Mouse (Mus musculus): ENCODE measurements around the gene Arel1. TPM values are rescaled to one million over a fixed set of nuclear protein-coding genes. Genes with fewer than 3 reads are reported as not detected.

The Arel1 gene
- total RNA-seq, 1 experiment: 31.3 TPM

DNA sequence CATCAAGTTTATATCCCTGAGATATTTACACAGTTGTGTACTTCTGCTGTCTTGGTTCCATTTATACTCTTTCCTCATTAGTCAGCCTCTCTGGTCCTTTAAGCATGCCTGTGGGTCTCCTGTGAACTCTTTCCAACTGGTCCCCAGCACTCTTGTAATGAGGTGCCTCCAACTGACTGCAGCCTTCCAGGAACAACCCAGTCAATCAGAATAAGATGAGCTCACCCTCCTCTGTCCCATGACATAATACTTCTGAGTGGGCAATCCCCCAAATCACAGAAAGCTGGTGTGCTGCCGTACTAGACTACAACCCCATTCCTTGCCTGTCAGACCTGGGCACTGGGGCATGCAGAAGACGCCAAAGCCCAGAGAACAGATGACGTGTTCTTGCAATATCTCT lies 14.4 kb downstream of the Arel1 start:
- Histone ChIP-seq H3K27ac (ENCODE audit: insufficient read depth, low read depth, low read length, poor library complexity, severe bottlenecking) (no peak overlapping the region), H3K4me1 (ENCODE audit: control insufficient read depth in 2 of 2, insufficient read depth in 2 of 2, low read length in 2 of 2, poor library complexity in 1 of 2) (no peaks in the 10 kb centered on the region), H3K9me3 (ENCODE audit: control insufficient read depth, insufficient read depth, low read depth, low read length) (no peaks in the 10 kb centered on the region), H3K36me3 (ENCODE audit: control insufficient read depth, insufficient read depth, low read length, poor library complexity, severe bottlenecking) (no peaks in the 10 kb centered on the region), H3K9ac (ENCODE audit: insufficient read depth, low read depth, low read length, poor library complexity, severe bottlenecking) (no peak overlapping the region), H3K4me3 (ENCODE audit: insufficient read depth in 1 of 2, low read depth in 1 of 2, low read length in 2 of 2, poor library complexity in 1 of 2, severe bottlenecking in 1 of 2) (no peak overlapping the region)
- DNase-seq (ENCODE audit: low read depth, low spot score): no peak
- TF ChIP-seq CHD2 (IDR thresholded peaks at IDR 0.05; ENCODE audit: low read depth, low read length) (no peak), ZNF384 (IDR thresholded peaks at IDR 0.05; ENCODE audit: low read depth, low read length) (no peak), MAFK (IDR thresholded peaks at IDR 0.05; ENCODE audit: insufficient read depth, low read depth, low read length) (no peak), ZC3H11A (IDR thresholded peaks at IDR 0.05; ENCODE audit: borderline replicate concordance, low read depth, low read length) (no peak), HCFC1 (IDR thresholded peaks at IDR 0.05; ENCODE audit: borderline replicate concordance, insufficient read depth, low read length) (no peak)
- in situ Hi-C loops (cut with MboI; ENCODE audit: low sequenced_read_pairs in 2 of 2, unreplicated experiment in 2 of 2): no loop called here

- Histone ChIP-seq H3K4me3 (ENCODE audit: insufficient read depth in 1 of 2, low read depth in 1 of 2, low read length in 2 of 2, poor library complexity in 1 of 2, severe bottlenecking in 1 of 2) (no peak overlapping the region), H3K27ac (ENCODE audit: insufficient read depth, low read depth, low read length, poor library complexity, severe bottlenecking) (no peak overlapping the region), H3K4me1 (ENCODE audit: control insufficient read depth in 2 of 2, insufficient read depth in 2 of 2, low read length in 2 of 2, poor library complexity in 1 of 2) (no peaks in the 10 kb centered on the region), H3K9ac (ENCODE audit: insufficient read depth, low read depth, low read length, poor library complexity, severe bottlenecking) (no peak overlapping the region), H3K9me3 (ENCODE audit: control insufficient read depth, insufficient read depth, low read depth, low read length) (no peaks in the 10 kb centered on the region), H3K36me3 (ENCODE audit: control insufficient read depth, insufficient read depth, low read length, poor library complexity, severe bottlenecking) (peaks cover 4% of the 10 kb centered on the region; the same call in 1 of the 2 replicates)
- DNase-seq (ENCODE audit: low read depth, low spot score): no peak
- in situ Hi-C loops (cut with MboI; ENCODE audit: low sequenced_read_pairs in 2 of 2, unreplicated experiment in 2 of 2): no loop called here
- TF ChIP-seq ZC3H11A (IDR thresholded peaks at IDR 0.05; ENCODE audit: borderline replicate concordance, low read depth, low read length) (no peak), CHD2 (IDR thresholded peaks at IDR 0.05; ENCODE audit: low read depth, low read length) (no peak), MAFK (IDR thresholded peaks at IDR 0.05; ENCODE audit: insufficient read depth, low read depth, low read length) (no peak), HCFC1 (IDR thresholded peaks at IDR 0.05; ENCODE audit: borderline replicate concordance, insufficient read depth, low read length) (no peak), ZNF384 (IDR thresholded peaks at IDR 0.05; ENCODE audit: low read depth, low read length) (no peak)
Measured at GRCm38 (mm10) chr12:84952351-84952750, 18.3 kb downstream of the Arel1 start.

DNA sequence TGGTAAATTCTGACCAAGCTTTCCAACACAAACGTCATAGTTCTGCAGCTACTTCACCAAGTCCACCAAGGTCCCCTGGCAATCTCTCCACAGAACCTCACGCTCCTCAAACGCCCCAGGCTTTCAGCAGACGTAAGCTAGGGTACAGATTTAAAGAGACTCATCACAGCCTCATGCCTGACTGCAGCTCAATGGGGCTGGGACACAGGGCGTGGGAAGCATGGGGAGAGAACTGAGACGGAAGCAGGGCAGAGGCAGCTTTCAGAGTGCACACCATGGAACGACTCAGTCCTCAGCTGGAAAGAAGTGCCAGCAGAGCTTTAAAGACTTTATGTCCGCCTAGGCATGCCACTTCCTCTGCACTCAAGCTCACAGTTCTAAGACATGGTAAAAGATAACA lies 19.2 kb downstream of the Arel1 start:
- in situ Hi-C loops (cut with MboI; ENCODE audit: low sequenced_read_pairs in 2 of 2, unreplicated experiment in 2 of 2): no loop called here
- no peak for TF ChIP-seq MAFK (IDR thresholded peaks at IDR 0.05; ENCODE audit: insufficient read depth, low read depth, low read length)
- TF ChIP-seq ZC3H11A (IDR thresholded peaks at IDR 0.05; ENCODE audit: borderline replicate concordance, low read depth, low read length): no peak
- TF ChIP-seq HCFC1 (IDR thresholded peaks at IDR 0.05; ENCODE audit: borderline replicate concordance, insufficient read depth, low read length): no peak
- no peak for TF ChIP-seq ZNF384 (IDR thresholded peaks at IDR 0.05; ENCODE audit: low read depth, low read length)
- TF ChIP-seq CHD2 (IDR thresholded peaks at IDR 0.05; ENCODE audit: low read depth, low read length): no peak
- no peaks in the 10 kb centered on the region for H3K4me1 ChIP-seq (ENCODE audit: control insufficient read depth in 2 of 2, insufficient read depth in 2 of 2, low read length in 2 of 2, poor library complexity in 1 of 2)
- H3K9me3 ChIP-seq (ENCODE audit: control insufficient read depth, insufficient read depth, low read depth, low read length): no peaks in the 10 kb centered on the region
- peaks cover 4% of the 10 kb centered on the region; the same call in 1 of the 2 replicates for H3K36me3 ChIP-seq (ENCODE audit: control insufficient read depth, insufficient read depth, low read length, poor library complexity, severe bottlenecking)
- no peak overlapping the region for H3K4me3 ChIP-seq (ENCODE audit: insufficient read depth in 1 of 2, low read depth in 1 of 2, low read length in 2 of 2, poor library complexity in 1 of 2, severe bottlenecking in 1 of 2)
- no peak overlapping the region for H3K9ac ChIP-seq (ENCODE audit: insufficient read depth, low read depth, low read length, poor library complexity, severe bottlenecking)
- DNase-seq (ENCODE audit: low read depth, low spot score): no peak
- no peak overlapping the region for H3K27ac ChIP-seq (ENCODE audit: insufficient read depth, low read depth, low read length, poor library complexity, severe bottlenecking)

DNA sequence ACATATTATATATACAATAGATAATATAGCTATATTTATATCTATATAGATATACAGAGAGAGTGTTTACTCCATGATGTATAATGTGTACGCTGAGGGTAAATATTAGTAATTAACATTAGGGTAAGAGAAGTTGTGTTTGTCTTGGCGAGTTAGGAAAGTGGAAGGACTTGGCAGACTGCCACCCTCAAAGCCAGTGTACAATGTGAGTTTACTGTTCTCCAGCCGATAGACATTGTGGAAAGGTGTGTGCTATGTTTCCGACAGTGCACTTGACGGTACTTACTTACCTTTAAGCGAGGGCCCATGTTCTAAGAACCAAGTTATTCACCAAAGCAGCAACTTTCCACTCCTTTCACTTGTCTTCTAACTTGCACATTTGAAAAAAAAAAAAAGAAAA lies 19.9 kb downstream of the Arel1 start:
- Histone ChIP-seq H3K9ac (ENCODE audit: insufficient read depth, low read depth, low read length, poor library complexity, severe bottlenecking) (no peak overlapping the region), H3K4me1 (ENCODE audit: control insufficient read depth in 2 of 2, insufficient read depth in 2 of 2, low read length in 2 of 2, poor library complexity in 1 of 2) (no peaks in the 10 kb centered on the region), H3K4me3 (ENCODE audit: insufficient read depth in 1 of 2, low read depth in 1 of 2, low read length in 2 of 2, poor library complexity in 1 of 2, severe bottlenecking in 1 of 2) (no peak overlapping the region), H3K27ac (ENCODE audit: insufficient read depth, low read depth, low read length, poor library complexity, severe bottlenecking) (no peak overlapping the region), H3K9me3 (ENCODE audit: control insufficient read depth, insufficient read depth, low read depth, low read length) (no peaks in the 10 kb centered on the region), H3K36me3 (ENCODE audit: control insufficient read depth, insufficient read depth, low read length, poor library complexity, severe bottlenecking) (peaks cover 4% of the 10 kb centered on the region; the same call in 1 of the 2 replicates)
- TF ChIP-seq CHD2 (IDR thresholded peaks at IDR 0.05; ENCODE audit: low read depth, low read length) (no peak), MAFK (IDR thresholded peaks at IDR 0.05; ENCODE audit: insufficient read depth, low read depth, low read length) (no peak), HCFC1 (IDR thresholded peaks at IDR 0.05; ENCODE audit: borderline replicate concordance, insufficient read depth, low read length) (no peak), ZC3H11A (IDR thresholded peaks at IDR 0.05; ENCODE audit: borderline replicate concordance, low read depth, low read length) (no peak), ZNF384 (IDR thresholded peaks at IDR 0.05; ENCODE audit: low read depth, low read length) (no peak)
- no peak for DNase-seq (ENCODE audit: low read depth, low spot score)
- in situ Hi-C loops (cut with MboI; ENCODE audit: low sequenced_read_pairs in 2 of 2, unreplicated experiment in 2 of 2): no loop called here
